ENCODE assay signal across 17 mouse cellular contexts in the genomic region with DNA sequence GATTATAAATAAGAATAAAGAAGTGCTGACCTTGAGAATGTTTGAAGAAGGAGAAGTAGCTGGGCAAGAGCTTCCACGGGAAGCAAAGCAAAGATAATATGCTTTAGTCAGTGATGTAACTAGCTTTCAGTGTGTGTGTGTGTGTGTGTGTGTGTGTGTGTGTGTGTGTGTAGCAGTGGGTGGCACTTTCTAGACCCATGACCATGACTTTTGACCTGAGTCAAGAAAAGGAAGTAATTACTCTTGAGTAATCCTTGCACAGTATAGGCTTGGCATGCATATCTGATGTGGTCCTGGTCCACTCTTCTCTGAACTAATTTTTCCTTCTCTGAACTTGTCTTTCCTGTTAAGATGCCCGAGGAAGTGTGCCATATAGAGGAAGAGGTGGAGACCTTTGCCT. TPM values are rescaled to one million over a fixed set of nuclear protein-coding genes. Genes with fewer than 3 reads are reported as not detected.
DNase-seq lines count a peak whose midpoint lies in the region; ATAC-seq and TF ChIP-seq lines count a peak whose summit lies in the region.
"Had no signal": no experiment of that assay in that cellular context is flagged by ENCODE, and none has a peak within 500 bp of the region (broad histone marks: within the 10 kb centered on the region; RNA-seq: fewer than 3 reads in every experiment).

No protein-coding gene starts in this region.

- DNase-seq in heart, adult 18-20 months: peak; percentile 19 to 55
- DNase-seq in 416B (ENCODE audit: low read depth): peak; percentile 85
- no peak for DNase-seq in liver, embryonic 11.5 days (ENCODE audit: low spot score)
- DNase-seq in forebrain, postnatal 0 days: no peak
- no peak for DNase-seq in midbrain, embryonic 10.5 days (ENCODE audit: low spot score)
- no peak for DNase-seq in layer of hippocampus, adult 2 months (ENCODE audit: low spot score in 2 of 2)
- DNase-seq: cerebellum, postnatal 25 days; gastrocnemius, postnatal 36 days; kidney, postnatal 14 days; thymus, postnatal 25 days had no signal

- H3K4me3 ChIP-seq in heart, embryonic 11.5 days (ENCODE audit: low read depth, low read length): no peak overlapping the region
- H3K4me3 ChIP-seq in liver, embryonic 11.5 days (ENCODE audit: low read depth, low read length): no peak overlapping the region
- H3K4me3 ChIP-seq in macrophage (ENCODE audit: inconsistent target): no peak overlapping the region
- no peak overlapping the region for H3K4me3 ChIP-seq in forebrain, postnatal 0 days (ENCODE audit: low read depth, low read length)
- no peak overlapping the region for H3K4me3 ChIP-seq in midbrain, embryonic 10.5 days
- no peak overlapping the region for H3K4me3 ChIP-seq in layer of hippocampus, adult 2 months
- H3K4me3 ChIP-seq: embryonic facial prominence, embryonic 15.5 days; forebrain, embryonic 15.5 days; megakaryocyte, embryonic 14.5 days had no signal

- H3K9me3 ChIP-seq in heart, embryonic 11.5 days (replicated peaks; ENCODE audit: control insufficient read depth, low read length): no peaks in the 10 kb centered on the region
- H3K9me3 ChIP-seq in liver, embryonic 11.5 days (ENCODE audit: control insufficient read depth, low read length): no peaks in the 10 kb centered on the region
- no peaks in the 10 kb centered on the region for H3K9me3 ChIP-seq in forebrain, postnatal 0 days (ENCODE audit: low read length)
- no peaks in the 10 kb centered on the region for H3K9me3 ChIP-seq in midbrain, embryonic 10.5 days (replicated peaks)
- H3K9me3 ChIP-seq: embryonic facial prominence, embryonic 15.5 days; forebrain, embryonic 15.5 days; megakaryocyte, embryonic 14.5 days had no signal

- ATAC-seq in heart, embryonic 11.5 days (replicated peaks; ENCODE audit: insufficient number of reproducible peaks, low FRiP score, low TSS enrichment): no peak
- 0 out of 2 replicates have a peak, but pooled peaks have one; percentile 36 for ATAC-seq in liver, embryonic 11.5 days (replicated peaks; ENCODE audit: low FRiP score)
- no peak for ATAC-seq in forebrain, postnatal 0 days
- ATAC-seq: forebrain, embryonic 15.5 days had no signal

- no peak for TF ChIP-seq CTCF in forebrain, postnatal 0 days (IDR thresholded peaks at IDR 0.05; ENCODE audit: low read depth)
- TF ChIP-seq CTCF in layer of hippocampus, adult 2 months (conservative IDR thresholded peaks at IDR 0.05): no peak

- H3K27me3 ChIP-seq in heart, embryonic 11.5 days (ENCODE audit: control insufficient read depth, insufficient read depth, low read length): no peaks in the 10 kb centered on the region
- H3K27me3 ChIP-seq in liver, embryonic 11.5 days (replicated peaks; ENCODE audit: control insufficient read depth, insufficient read depth, low read length): no peaks in the 10 kb centered on the region
- no peaks in the 10 kb centered on the region for H3K27me3 ChIP-seq in forebrain, postnatal 0 days (ENCODE audit: insufficient read depth, low read length)
- peaks cover 4% of the 10 kb centered on the region; the same call in 1 of the 2 replicates for H3K27me3 ChIP-seq in midbrain, embryonic 10.5 days (ENCODE audit: low read depth, poor library complexity, severe bottlenecking)
- H3K27me3 ChIP-seq: embryonic facial prominence, embryonic 15.5 days; forebrain, embryonic 15.5 days; megakaryocyte, embryonic 14.5 days had no signal

- H3K27ac ChIP-seq in heart, embryonic 11.5 days (ENCODE audit: low read depth, low read length): no peak overlapping the region
- no peak overlapping the region for H3K27ac ChIP-seq in liver, embryonic 11.5 days (ENCODE audit: low read depth, low read length)
- peak overlapping the region; percentile 60 for H3K27ac ChIP-seq in macrophage
- no peak overlapping the region for H3K27ac ChIP-seq in forebrain, postnatal 0 days (ENCODE audit: low read depth, low read length)
- H3K27ac ChIP-seq in midbrain, embryonic 10.5 days (replicated peaks): no peak overlapping the region
- no peak overlapping the region for H3K27ac ChIP-seq in layer of hippocampus, adult 2 months
- H3K27ac ChIP-seq: embryonic facial prominence, embryonic 15.5 days; forebrain, embryonic 15.5 days; hindbrain, embryonic 14.5 days had no signal

- H3K79me2 ChIP-seq in macrophage (ENCODE audit: inconsistent target): no peaks in the 10 kb centered on the region

- H3K4me1 ChIP-seq in heart, embryonic 11.5 days (ENCODE audit: control insufficient read depth, insufficient read depth, low read length): no peaks in the 10 kb centered on the region
- no peaks in the 10 kb centered on the region for H3K4me1 ChIP-seq in liver, embryonic 11.5 days (replicated peaks; ENCODE audit: control insufficient read depth, insufficient read depth, low read length)
- no peaks in the 10 kb centered on the region for H3K4me1 ChIP-seq in forebrain, postnatal 0 days (ENCODE audit: insufficient read depth)
- no peaks in the 10 kb centered on the region for H3K4me1 ChIP-seq in midbrain, embryonic 10.5 days
- H3K4me1 ChIP-seq: embryonic facial prominence, embryonic 15.5 days; forebrain, embryonic 15.5 days had no signal

- no peak overlapping the region for H3K4me2 ChIP-seq in heart, embryonic 11.5 days
- no peak overlapping the region for H3K4me2 ChIP-seq in liver, embryonic 11.5 days
- no peak overlapping the region for H3K4me2 ChIP-seq in forebrain, postnatal 0 days (ENCODE audit: low read depth)
- H3K4me2 ChIP-seq: embryonic facial prominence, embryonic 15.5 days; forebrain, embryonic 15.5 days; hindbrain, embryonic 14.5 days had no signal

- 69% methylated on average over 2 of the region's 2 CpGs for WGBS in heart, embryonic 11.5 days (ENCODE audit: insufficient replicate concordance)
- 44% methylated on average over 2 of the region's 2 CpGs for WGBS in liver, embryonic 11.5 days
- 8% methylated on average over 2 of the region's 2 CpGs for WGBS in macrophage (ENCODE audit: missing documents)
- WGBS in forebrain, postnatal 0 days: 84% methylated on average over 2 of the region's 2 CpGs
- WGBS in midbrain, embryonic 10.5 days: 78% methylated on average over 2 of the region's 2 CpGs

- H3K9ac ChIP-seq in heart, embryonic 11.5 days (ENCODE audit: low read depth, low read length): no peak overlapping the region
- no peak overlapping the region for H3K9ac ChIP-seq in liver, embryonic 11.5 days (ENCODE audit: low read depth, low read length)
- H3K9ac ChIP-seq in forebrain, postnatal 0 days: no peak overlapping the region
- H3K9ac ChIP-seq: embryonic facial prominence, embryonic 15.5 days; forebrain, embryonic 15.5 days; hindbrain, embryonic 14.5 days had no signal

- no peaks in the 10 kb centered on the region for H3K36me3 ChIP-seq in heart, embryonic 11.5 days (ENCODE audit: control insufficient read depth, insufficient read depth, low read length)
- no peaks in the 10 kb centered on the region for H3K36me3 ChIP-seq in liver, embryonic 11.5 days (ENCODE audit: control insufficient read depth, insufficient read depth, low read length)
- no peaks in the 10 kb centered on the region for H3K36me3 ChIP-seq in macrophage (ENCODE audit: inconsistent target)
- no peaks in the 10 kb centered on the region for H3K36me3 ChIP-seq in forebrain, postnatal 0 days (ENCODE audit: insufficient read depth)
- H3K36me3 ChIP-seq in midbrain, embryonic 10.5 days: no peaks in the 10 kb centered on the region
- H3K36me3 ChIP-seq: embryonic facial prominence, embryonic 15.5 days; forebrain, embryonic 15.5 days had no signal

RNA-seq across cellular contexts. Expression of a gene that starts 5.3 kb away (rescaled TPM):
- total RNA-seq in heart, adult 18-20 months (2021): 1 to 10 TPM in 1 of 2 experiments, under 1 TPM in 1; 0.89 to 4.2 TPM
- 0.23 and 0.43 TPM in 2 replicates for polyA plus RNA-seq in heart, embryonic 11.5 days (2014; fragmentation: Nextera tagmentation; extraction: Ambion mirVana)
- polyA plus RNA-seq in liver, embryonic 11.5 days (2014; fragmentation: Nextera tagmentation; extraction: Ambion mirVana): 1.7 and 2.5 TPM in 2 replicates
- total RNA-seq in macrophage (2018; cell fraction: chromatin; rRNA removed): 10 to 100 TPM in 21 of 26 experiments, 1 to 10 TPM in 5; 1.8 to 29.0 (median 14.6) TPM
- total RNA-seq in macrophage (2018; cell fraction: cytosol; rRNA removed): 1 to 10 TPM; 1.8 to 6.5 (median 4.2) TPM
- 10 to 100 TPM in 10 of 26 experiments, 1 to 10 TPM in 16; 2.0 to 35.2 (median 7.3) TPM for total RNA-seq in macrophage (2018; cell fraction: nucleus; rRNA removed)
- polyA plus RNA-seq in macrophage (2018): 2.9 to 8.3 TPM (median 8.3 TPM) in 3 replicates
- total RNA-seq in forebrain, postnatal 0 days (2014; rRNA removed): 0.31 and 0.38 TPM in 2 replicates
- 0.39 and 0.43 TPM in 2 replicates for polyA plus RNA-seq in forebrain, postnatal 0 days (2015; fragmentation: Nextera tagmentation; extraction: Ambion mirVana)
- polyA plus RNA-seq in midbrain, embryonic 10.5 days (2016; fragmentation: Nextera tagmentation; extraction: Ambion mirVana): 0.19 and 0.22 TPM in 2 replicates
- 1 to 10 TPM in 1 of 2 experiments, under 1 TPM in 1; 0.92 to 1.6 TPM for total RNA-seq in layer of hippocampus, adult 2 months (2021)
- polyA plus RNA-seq: C2C12 had no signal

Comparison
In these comparisons a context has a peak if more than half of its experiments do, and no peak if none do; other contexts are left out.
1. DNase-seq: peak in heart, adult 18-20 months (2 of 2) and 416B (single experiment); none in liver, embryonic 11.5 days (single experiment), forebrain, postnatal 0 days (single experiment), midbrain, embryonic 10.5 days (single experiment) and layer of hippocampus, adult 2 months (0 of 2).